Mouse (Mus musculus) C2C12 (cell line): Measurements from ENCODE around the gene Dnajb8. TPM values are rescaled to one million over a fixed set of nuclear protein-coding genes. Genes with fewer than 3 reads are reported as not detected.

Experiments
- H3K27me3 ChIP-seq: one replicate; pipeline ENCODE4 v1.6.1; 2011; ENCODE audit not compliant: control insufficient read depth, insufficient read depth, insufficient read length
- H3K36me3 ChIP-seq: one replicate; pipeline ENCODE4 v1.6.1; 2011; ENCODE audit not compliant: control insufficient read depth, insufficient read depth
- H3K4me3 ChIP-seq: one replicate; pipeline ENCODE4 v1.5.1; 2011; ENCODE audit warnings: mild to moderate bottlenecking, control low read depth; ENCODE audit not compliant: poor library complexity, insufficient read depth, severe bottlenecking
- H3K79me2 ChIP-seq: one replicate; pipeline ENCODE4 v1.6.1; 2011; ENCODE audit not compliant: control insufficient read depth, insufficient read depth
- H3K79me3 ChIP-seq: one replicate; pipeline ENCODE4 v1.6.1; 2011; ENCODE audit warnings: low read depth, control low read depth
- H3ac ChIP-seq: one replicate; pipeline ENCODE3; 2011; ENCODE audit warnings: low read depth; ENCODE audit not compliant: control insufficient read depth, insufficient read length
- CEBPB ChIP-seq: IDR thresholded peaks from one replicate; pipeline ENCODE4 v1.6.1; 2011; ENCODE audit warnings: low read depth, mild to moderate bottlenecking, control low read depth, moderate library complexity
- CTCF ChIP-seq: IDR thresholded peaks from one replicate; pipeline ENCODE4 v1.5.1; 2011; ENCODE audit not compliant: control insufficient read depth, insufficient read depth, insufficient read length
- FOSL1 ChIP-seq: IDR thresholded peaks from one replicate; pipeline ENCODE4 v1.8.0; 2011; ENCODE audit warnings: mild to moderate bottlenecking, low read length; ENCODE audit not compliant: poor library complexity, insufficient read depth, severe bottlenecking
- MAX ChIP-seq: IDR thresholded peaks from one replicate; pipeline ENCODE4 v1.6.1; 2011; ENCODE audit warnings: mild to moderate bottlenecking, control low read depth
- MYOD1 ChIP-seq: IDR thresholded peaks from one replicate; pipeline ENCODE4 v1.6.1; 2011; ENCODE audit warnings: low read depth; ENCODE audit not compliant: control insufficient read depth, insufficient read length
- MYOG ChIP-seq: IDR thresholded peaks from one replicate; pipeline ENCODE4 v1.6.1; 2011; ENCODE audit not compliant: control insufficient read depth, insufficient read length; ENCODE audit errors: extremely low read depth
- USF1 ChIP-seq: IDR thresholded peaks from one replicate; pipeline ENCODE4 v1.6.1; 2011; ENCODE audit warnings: low read depth, mild to moderate bottlenecking, control low read depth, moderate library complexity
- long read RNA-seq, 2 experiments: library from polyadenylated mRNA; unstranded; transcript quantifications; one replicate each; pipeline ENCODE4 v2.0.0; 2019 to 2020
- polyA plus RNA-seq: library from polyadenylated mRNA; unstranded; fragments of >200 nt; fragmentation: generic; extraction: Trizol; gene quantifications from one replicate; pipeline ENCODE4 v1.2.1, GENCODE M21; 2012; ENCODE audit warnings: missing spikeins

Gene Dnajb8
- polyA plus RNA-seq: not detected
- long read RNA-seq, experiment 1: 0 reads
- long read RNA-seq, experiment 2: 0 reads

DNA sequence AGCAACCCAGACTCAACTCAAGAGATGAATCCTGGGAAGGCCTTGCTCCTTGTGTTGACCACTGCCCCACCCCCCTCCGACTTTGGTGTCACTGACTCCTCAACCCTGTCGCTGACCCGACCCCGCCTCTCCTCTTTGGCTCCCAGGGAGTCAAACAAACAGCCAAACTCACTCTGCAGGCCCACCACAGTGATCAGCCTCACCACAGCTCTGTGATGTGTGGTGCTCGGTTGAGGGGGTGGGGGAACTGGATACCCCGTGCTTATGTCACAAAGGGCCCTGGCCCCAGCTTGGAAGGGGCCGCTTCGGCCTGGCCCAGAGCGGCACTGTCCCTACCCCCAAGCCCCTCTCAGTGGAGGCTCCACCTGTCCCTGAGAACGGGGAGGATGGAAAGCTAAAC, at the start of gene Dnajb8:
TSS of gene Dnajb8 (plus strand) at position 301 of the 400 bp plus-strand sequence.
- H3K4me3 ChIP-seq: no peak within 1 kb of the TSS
- TF ChIP-seq CEBPB (no peak), FOSL1 (no peak), MAX (no peak), CTCF (no peak), USF1 (no peak), MYOG (no peak), MYOD1 (no peak)
- no peaks in the 10 kb centered on the region for H3K79me3 ChIP-seq
- no peak within 1 kb of the TSS for H3ac ChIP-seq
- H3K36me3 ChIP-seq: no peaks in the 10 kb centered on the region
- no peaks in the 10 kb centered on the region for H3K79me2 ChIP-seq
- peaks cover 17% of the 10 kb centered on the region for H3K27me3 ChIP-seq

DNA sequence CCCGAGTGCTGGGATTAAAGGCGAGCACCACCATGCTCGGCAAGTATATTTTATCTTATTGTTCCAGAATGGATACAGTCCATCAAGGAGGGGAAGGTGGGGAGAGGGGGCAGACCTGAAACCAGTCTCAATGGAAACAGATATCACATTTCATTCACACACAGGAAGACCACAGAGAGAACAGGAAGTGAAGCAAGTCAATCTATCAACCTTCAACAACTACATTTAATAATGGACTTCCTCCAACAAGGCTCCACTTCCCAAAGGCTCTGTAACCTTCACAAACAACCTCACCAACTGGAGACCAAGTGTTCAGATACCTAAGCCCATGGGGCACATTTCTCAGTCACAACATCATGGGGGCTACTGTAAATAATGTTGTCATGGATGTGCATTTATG, 47.9 kb upstream of the Dnajb8 start:
- no peaks in the 10 kb centered on the region for H3K27me3 ChIP-seq
- H3K79me3 ChIP-seq: no peaks in the 10 kb centered on the region
- no peak overlapping the region for H3ac ChIP-seq
- no peaks in the 10 kb centered on the region for H3K36me3 ChIP-seq
- TF ChIP-seq USF1 (no peak), CEBPB (no peak), CTCF (no peak), FOSL1 (no peak)
- no peaks in the 10 kb centered on the region for H3K79me2 ChIP-seq
- H3K4me3 ChIP-seq: no peak overlapping the region

DNA sequence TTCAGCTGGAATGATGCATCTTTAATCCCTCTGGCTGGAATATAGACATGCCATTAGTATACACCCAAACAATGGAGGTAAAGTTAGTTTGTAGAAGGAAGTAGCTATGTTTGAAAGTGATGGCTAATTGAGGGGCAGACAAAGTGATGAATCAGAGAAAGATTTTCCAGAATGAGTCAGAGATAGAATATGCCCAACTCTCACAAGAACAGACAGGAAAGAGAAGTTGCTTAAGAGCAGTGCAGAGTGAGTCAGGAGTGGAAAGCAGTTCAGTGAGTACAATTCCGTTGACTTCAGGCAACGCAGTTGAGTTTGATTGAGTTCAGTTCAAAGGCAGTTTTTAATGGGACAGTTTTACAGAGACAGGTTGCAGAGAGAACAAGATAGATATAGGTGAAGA, 47.4 kb upstream of the Dnajb8 start:
- Histone ChIP-seq H3K36me3 (no peaks in the 10 kb centered on the region), H3K27me3 (no peaks in the 10 kb centered on the region), H3ac (no peak overlapping the region), H3K79me3 (no peaks in the 10 kb centered on the region), H3K4me3 (no peak overlapping the region), H3K79me2 (no peaks in the 10 kb centered on the region)
- peak; percentile 49 for TF ChIP-seq CEBPB
- TF ChIP-seq MYOG: no peak
- no peak for TF ChIP-seq USF1

DNA sequence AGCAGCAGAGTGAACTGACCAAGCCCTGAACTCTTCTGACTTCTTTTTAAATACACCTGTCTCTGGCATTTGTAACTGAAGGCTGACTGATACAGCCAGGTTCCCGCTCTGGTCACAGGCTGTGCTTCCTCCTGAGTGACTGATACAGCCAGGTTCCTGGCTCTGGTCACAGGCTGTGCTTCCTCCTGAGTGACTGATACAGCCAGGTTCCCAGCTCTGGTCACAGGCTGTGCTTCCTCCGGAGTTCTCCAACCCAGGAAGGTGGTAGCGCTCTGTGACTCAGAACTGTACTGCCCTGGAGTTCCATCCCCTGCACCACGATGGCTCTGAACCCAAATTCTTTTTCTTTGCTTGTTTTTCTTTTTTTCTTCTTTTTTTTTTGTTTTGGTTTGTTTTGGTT, 37.4 kb upstream of the Dnajb8 start:
- H3K79me2 ChIP-seq: no peaks in the 10 kb centered on the region
- no peaks in the 10 kb centered on the region for H3K79me3 ChIP-seq
- no peaks in the 10 kb centered on the region for H3K27me3 ChIP-seq
- no peak overlapping the region for H3K4me3 ChIP-seq
- H3K36me3 ChIP-seq: no peaks in the 10 kb centered on the region
- H3ac ChIP-seq: no peak overlapping the region
- TF ChIP-seq CTCF (no peak), MAX (no peak), MYOG (no peak), CEBPB (no peak), FOSL1 (no peak), USF1 (no peak), MYOD1 (no peak)

DNA sequence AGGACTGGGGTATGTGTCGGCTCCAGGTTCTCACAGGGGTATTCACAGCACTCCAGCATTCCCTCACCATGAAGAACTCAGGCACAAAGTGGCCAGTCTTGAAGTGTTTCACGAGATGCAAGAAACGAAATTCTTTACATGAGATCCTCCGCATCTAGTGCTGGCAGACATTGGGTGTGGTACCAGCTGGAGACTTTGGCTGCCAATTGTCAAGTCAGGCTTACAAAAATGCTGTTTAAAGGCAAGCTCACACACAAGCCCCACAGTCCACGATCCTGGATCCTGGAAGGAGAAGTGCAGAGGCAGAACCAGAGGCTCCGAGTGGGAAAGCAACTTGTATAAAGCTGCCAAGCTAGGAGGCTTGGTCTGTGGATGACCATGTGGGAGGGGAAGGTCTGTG, 33.9 kb upstream of the Dnajb8 start:
- no peaks in the 10 kb centered on the region for H3K27me3 ChIP-seq

DNA sequence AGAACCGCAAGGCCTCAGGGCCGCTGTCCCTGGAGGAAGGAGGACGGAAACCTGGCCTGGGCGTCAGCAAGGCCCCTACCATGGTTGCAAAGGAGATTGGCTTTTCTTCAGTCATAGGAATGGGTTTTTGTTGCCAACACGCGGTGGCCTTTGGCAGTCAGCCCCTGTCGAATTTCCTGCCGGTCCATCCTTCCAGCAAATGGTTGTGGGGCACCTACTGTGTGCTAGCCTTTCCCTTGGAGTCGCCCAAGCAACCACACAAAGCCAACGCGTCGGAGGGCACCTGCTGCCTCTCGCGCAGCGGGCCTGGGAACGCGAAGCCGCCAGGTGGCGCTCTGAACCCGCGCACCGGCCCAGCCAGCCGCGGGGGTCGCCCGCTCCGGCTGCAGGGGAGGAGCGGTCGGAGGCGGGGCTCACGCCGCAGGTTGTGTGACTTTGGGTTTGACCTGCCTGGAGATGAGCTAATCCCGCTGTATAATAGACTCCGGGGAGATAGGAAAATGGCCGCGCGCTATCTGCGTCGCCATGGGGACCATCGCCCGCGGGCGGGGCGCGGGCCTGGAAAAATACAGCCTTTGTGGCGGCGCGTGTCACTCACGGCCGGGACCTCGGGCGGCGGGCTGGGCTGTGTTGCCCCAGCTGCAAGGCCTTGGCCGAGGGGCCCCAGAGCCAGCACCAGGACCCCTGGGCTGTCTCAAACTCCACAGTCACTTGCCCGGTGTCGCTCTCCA, 32.6 kb upstream of the Dnajb8 start:
- no peaks in the 10 kb centered on the region for H3K79me3 ChIP-seq
- no peaks in the 10 kb centered on the region for H3K27me3 ChIP-seq
- TF ChIP-seq CTCF (peak; percentile 98), MYOD1 (no peak)
- no peaks in the 10 kb centered on the region for H3K36me3 ChIP-seq
- no peak overlapping the region for H3ac ChIP-seq
- H3K4me3 ChIP-seq: no peak overlapping the region
- no peaks in the 10 kb centered on the region for H3K79me2 ChIP-seq

More for the DNA sequence above, 33.9 kb upstream of the Dnajb8 start:
- TF ChIP-seq USF1 (no peak), CEBPB (no peak), CTCF (no peak)
- no peak overlapping the region for H3K4me3 ChIP-seq
- H3ac ChIP-seq: no peak overlapping the region
- H3K36me3 ChIP-seq: no peaks in the 10 kb centered on the region
- no peaks in the 10 kb centered on the region for H3K79me2 ChIP-seq
- no peaks in the 10 kb centered on the region for H3K79me3 ChIP-seq
